Mouse (Mus musculus) heart, embryonic 10.5 days (tissue): ENCODE data around the gene Spag6l. TPM values are rescaled to one million over a fixed set of nuclear protein-coding genes. Genes with fewer than 3 reads are reported as not detected.

Experiments
- DNase-seq: peaks from one replicate; pipeline ENCODE4 v3.0.0-alpha.2; 2017; ENCODE audit warnings: low spot score
- H3K27ac ChIP-seq: fragments of 300-500 bp; sonication (generic); 2 replicates; pipeline ENCODE4 v1.5.1; 2016; ENCODE audit warnings: mild to moderate bottlenecking
- H3K27me3 ChIP-seq: fragments of 300-500 bp; sonication (generic); 2 replicates; pipeline ENCODE4 v1.6.1; 2016; ENCODE audit warnings: mild to moderate bottlenecking; ENCODE audit not compliant: poor library complexity, insufficient read depth, severe bottlenecking
- H3K36me3 ChIP-seq: fragments of 300-500 bp; sonication (generic); 2 replicates; pipeline ENCODE4 v1.6.1; 2016; ENCODE audit warnings: mild to moderate bottlenecking, moderate library complexity
- H3K4me1 ChIP-seq: fragments of 300-500 bp; sonication (generic); 2 replicates; pipeline ENCODE4 v1.6.1; 2016; ENCODE audit warnings: mild to moderate bottlenecking
- H3K4me3 ChIP-seq: fragments of 300-500 bp; sonication (generic); 2 replicates; pipeline ENCODE4 v1.5.1; 2016; ENCODE audit warnings: mild to moderate bottlenecking, moderate library complexity
- H3K9me3 ChIP-seq: fragments of 300-500 bp; sonication (generic); 2 replicates; pipeline ENCODE4 v1.6.1; 2016; ENCODE audit warnings: mild to moderate bottlenecking, moderate library complexity
- WGBS: fragments of 180-500 bp; shearing (Covaris S2); methylation state at CpG from one replicate; pipeline ENCODE4 v1.1.7; 2016; 5-methylcytosine and 5-hydroxymethylcytosine counted together
- polyA plus RNA-seq: library from polyadenylated mRNA; unstranded; fragments of >200 nt; fragmentation: Nextera tagmentation; extraction: Ambion mirVana; gene quantifications from 2 replicates; pipeline ENCODE4 v1.2.1, GENCODE M21; 2016

The Spag6l gene
- polyA plus RNA-seq, 1 experiment from 2014 or later: 0.13 TPM

- H3K27ac ChIP-seq: no peak overlapping the region
- H3K4me1 ChIP-seq: no peaks in the 10 kb centered on the region
- no peaks in the 10 kb centered on the region for H3K27me3 ChIP-seq
- H3K4me3 ChIP-seq: no peak overlapping the region
- 33% methylated on average over 6 of the region's 6 CpGs for WGBS
- DNase-seq: peak; percentile 71
- H3K36me3 ChIP-seq: no peaks in the 10 kb centered on the region
- no peaks in the 10 kb centered on the region for H3K9me3 ChIP-seq
Observed at GRCm38 (mm10) chr16:16854836-16855235, 25.6 kb upstream of the Spag6l start.

DNA sequence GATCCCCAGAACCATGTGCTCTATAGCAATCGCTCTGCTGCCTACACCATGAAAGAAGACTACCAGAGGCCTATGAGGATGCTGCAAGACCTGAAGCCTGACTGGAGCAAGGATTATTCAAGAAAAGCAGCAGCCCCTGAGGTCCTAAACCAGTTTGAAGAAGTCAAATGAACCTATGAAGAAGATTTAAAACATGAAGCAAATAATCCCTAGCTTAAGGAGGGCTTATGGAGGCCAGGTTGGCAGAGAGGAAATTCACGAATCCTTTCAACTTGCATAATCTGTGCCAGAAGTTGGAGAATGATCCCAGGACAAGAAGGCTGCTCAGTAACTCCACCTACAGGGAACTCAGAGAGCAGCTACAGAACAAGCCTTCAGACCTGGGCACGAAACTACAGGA, 23.2 kb upstream of the Spag6l start:
- no peak overlapping the region for H3K4me3 ChIP-seq
- H3K9me3 ChIP-seq: no peaks in the 10 kb centered on the region
- no peaks in the 10 kb centered on the region for H3K4me1 ChIP-seq
- no peaks in the 10 kb centered on the region for H3K27me3 ChIP-seq
- DNase-seq: no peak
- no peaks in the 10 kb centered on the region for H3K36me3 ChIP-seq
- H3K27ac ChIP-seq: no peak overlapping the region
- WGBS: 82% methylated on average over 3 of the region's 3 CpGs

GRCm38 (mm10) chr16:16849196-16849595, 19.9 kb upstream of the Spag6l start:
- DNase-seq: no peak
- H3K36me3 ChIP-seq: no peaks in the 10 kb centered on the region
- H3K27me3 ChIP-seq: no peaks in the 10 kb centered on the region
- H3K27ac ChIP-seq: no peak overlapping the region
- H3K9me3 ChIP-seq: no peaks in the 10 kb centered on the region
- no peaks in the 10 kb centered on the region for H3K4me1 ChIP-seq
- no peak overlapping the region for H3K4me3 ChIP-seq

DNA sequence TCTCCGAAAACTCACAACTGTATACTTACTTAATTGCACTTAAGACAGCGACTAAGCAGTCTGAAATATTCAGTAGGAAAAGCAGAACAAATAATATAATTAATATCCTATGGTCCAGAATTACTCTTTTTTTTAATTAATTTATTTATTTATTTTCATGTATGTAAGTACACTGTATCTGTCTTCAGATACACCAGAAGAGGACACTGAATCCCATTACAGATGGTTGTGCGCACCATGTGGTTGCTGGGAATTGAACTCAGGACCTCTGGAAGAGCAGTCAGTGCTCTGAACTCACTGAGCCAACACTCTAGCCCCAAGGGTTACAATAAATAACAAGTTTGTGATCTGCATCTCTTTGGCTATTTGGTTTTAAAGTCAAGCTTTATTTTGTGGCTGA, 415 bp upstream of the Spag6l start:
- Histone ChIP-seq H3K36me3 (no peaks in the 10 kb centered on the region), H3K4me3 (peak overlapping the region; percentile 67; the same call in 1 of the 2 replicates), H3K27me3 (no peaks in the 10 kb centered on the region), H3K4me1 (peaks cover 7% of the 10 kb centered on the region), H3K27ac (no peak overlapping the region), H3K9me3 (no peaks in the 10 kb centered on the region)
- DNase-seq: no peak
- WGBS: 81% methylated on average over 3 of the region's 3 CpGs

- WGBS: 90% methylated on average over 2 of the region's 2 CpGs
- no peak for DNase-seq
- H3K9me3 ChIP-seq: no peaks in the 10 kb centered on the region
Observed at GRCm38 (mm10) chr16:16826223-16826622, 3.0 kb downstream of the Spag6l start.

DNA sequence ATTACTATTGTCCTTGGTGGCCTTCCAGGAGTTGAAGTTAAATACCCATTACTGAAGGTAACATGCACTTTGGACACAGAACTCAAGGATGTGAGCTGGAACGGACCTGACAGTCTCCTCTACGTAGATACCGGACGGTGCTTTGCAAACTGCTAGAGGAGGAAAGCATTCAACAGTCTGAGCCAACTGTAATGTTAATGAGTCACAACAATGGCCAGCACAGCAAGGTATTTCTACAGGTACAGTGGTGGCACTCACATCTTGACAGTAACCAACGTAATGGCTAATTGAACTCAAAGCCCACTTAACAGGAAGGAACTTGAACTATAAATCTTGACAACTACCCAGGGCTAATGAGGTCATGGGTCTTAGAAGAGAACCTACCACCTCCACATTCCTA, 3.8 kb downstream of the Spag6l start:
- Histone ChIP-seq H3K27me3 (no peaks in the 10 kb centered on the region), H3K9me3 (no peaks in the 10 kb centered on the region), H3K36me3 (no peaks in the 10 kb centered on the region), H3K4me3 (no peak overlapping the region), H3K27ac (no peak overlapping the region), H3K4me1 (peaks cover 7% of the 10 kb centered on the region)
- DNase-seq: no peak
- WGBS: 49% methylated on average over 5 of the region's 5 CpGs

More at GRCm38 (mm10) chr16:16826223-16826622, 3.0 kb downstream of the Spag6l start:
- H3K36me3 ChIP-seq: no peaks in the 10 kb centered on the region
- no peak overlapping the region for H3K4me3 ChIP-seq
- no peaks in the 10 kb centered on the region for H3K27me3 ChIP-seq
- peaks cover 7% of the 10 kb centered on the region for H3K4me1 ChIP-seq
- no peak overlapping the region for H3K27ac ChIP-seq

- H3K27me3 ChIP-seq: no peaks in the 10 kb centered on the region
- H3K4me3 ChIP-seq: no peak overlapping the region
- no peaks in the 10 kb centered on the region for H3K9me3 ChIP-seq
- DNase-seq: no peak
- H3K27ac ChIP-seq: no peak overlapping the region
- no peaks in the 10 kb centered on the region for H3K36me3 ChIP-seq
- H3K4me1 ChIP-seq: no peaks in the 10 kb centered on the region
- WGBS: 77% methylated on average over 2 of the region's 2 CpGs
Observed at GRCm38 (mm10) chr16:16806325-16806724, 22.9 kb downstream of the Spag6l start.

Other genes with a start within 250 kb of the Spag6l start
- 7.3 and 8.9 TPM in 2 replicates for gene Fgd4, start 228.9 kb downstream of the Spag6l start, polyA plus RNA-seq
- not detected in 2 replicates for gene Olfr19, start 153.1 kb downstream of the Spag6l start, polyA plus RNA-seq
- gene Igll1, start 34.5 kb upstream of the Spag6l start, polyA plus RNA-seq: not detected in 2 replicates
- gene Top3b, start 41.3 kb upstream of the Spag6l start, polyA plus RNA-seq: 53.4 and 55.6 TPM in 2 replicates
- 1.6 and 1.8 TPM in 2 replicates for gene Vpreb1, start 41.4 kb upstream of the Spag6l start, polyA plus RNA-seq
- gene Ppm1f, start 67.0 kb upstream of the Spag6l start, polyA plus RNA-seq: 29.2 and 41.0 TPM in 2 replicates
- gene Mapk1, start 153.9 kb upstream of the Spag6l start, polyA plus RNA-seq: 127 and 153 TPM in 2 replicates
- gene Ypel1, start 240.2 kb upstream of the Spag6l start, polyA plus RNA-seq: 16.6 and 27.6 TPM in 2 replicates